Mouse (Mus musculus) lung, postnatal 0 days (tissue): ENCODE measurements around the gene Rora.

Source experiments
- CTCF ChIP-seq: IDR thresholded peaks from 2 replicates; pipeline ENCODE4 v1.5.1; 2016; ENCODE audit warnings: antibody characterized with exemption, mild to moderate bottlenecking
- EP300 ChIP-seq: IDR thresholded peaks from 2 replicates; pipeline ENCODE4 v1.6.1; 2016; ENCODE audit warnings: antibody characterized with exemption, mild to moderate bottlenecking, control low read depth

GRCm38 (mm10) chr9:68648061-68648460 lies 5.5 kb upstream of the Rora start:
- no peak for TF ChIP-seq CTCF
- TF ChIP-seq EP300, result no peak
